Mouse (Mus musculus) thymus, postnatal 10 days (tissue): Measurements from ENCODE around the gene Slc22a18.
A peak's percentile ranks its signal among the peaks of the same experiment; 100 is the strongest.

Experiments
- DNase-seq, 2 experiments: peaks; one replicate each; pipeline ENCODE4 v3.0.0; 2021; ENCODE audit warnings: low spot score in 2 of 2

The Slc22a18 gene

DNA sequence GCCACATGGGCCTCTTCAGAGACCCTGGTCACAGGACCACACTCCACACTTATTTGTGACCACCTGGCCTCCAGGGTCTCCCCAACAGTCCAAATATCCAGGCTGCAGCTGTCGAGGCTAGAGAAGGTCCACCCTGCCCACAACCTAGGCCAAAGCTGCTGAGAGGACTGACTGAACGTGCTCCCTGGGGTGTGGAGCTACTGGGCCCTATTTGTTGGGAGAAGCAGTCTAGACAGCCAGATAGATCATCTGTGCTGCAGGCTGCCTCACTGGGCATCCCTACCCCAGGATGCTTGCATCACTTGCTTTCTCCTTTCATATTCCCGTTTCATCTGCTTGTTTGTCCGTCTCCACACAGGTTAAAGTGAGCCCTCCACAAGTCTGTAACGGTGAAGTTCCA lies 11.0 kb upstream of the Slc22a18 start:
- DNase-seq, result no peak

DNA sequence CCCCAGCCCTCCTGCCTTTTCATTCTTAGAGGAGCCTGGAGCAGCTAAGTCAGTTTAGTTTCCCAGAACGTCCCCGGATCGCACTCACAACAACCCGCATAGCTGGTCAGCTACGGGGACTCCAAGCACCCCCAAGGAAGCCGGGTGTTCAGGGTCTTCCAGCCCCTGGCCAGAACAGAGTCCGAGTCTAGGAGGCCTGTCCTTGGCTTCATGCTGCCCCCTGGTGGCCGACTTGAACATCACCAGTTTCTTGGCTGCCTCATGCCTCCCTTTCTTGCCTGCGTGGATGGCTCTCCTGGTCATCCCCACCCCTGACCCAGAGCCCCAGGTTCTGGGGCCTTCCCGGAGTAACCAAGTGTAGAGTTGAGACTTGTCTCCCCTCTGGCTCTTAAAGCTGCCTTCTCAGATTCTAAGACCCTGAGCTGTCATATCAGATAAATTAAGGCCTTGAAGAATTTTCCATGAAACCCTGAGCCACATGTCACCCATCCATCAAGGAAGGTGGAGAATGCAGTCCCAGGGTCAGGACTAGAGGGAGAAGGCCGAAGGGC lies 9.6 kb upstream of the Slc22a18 start:
- peak; percentile 46 to 81 for DNase-seq

DNA sequence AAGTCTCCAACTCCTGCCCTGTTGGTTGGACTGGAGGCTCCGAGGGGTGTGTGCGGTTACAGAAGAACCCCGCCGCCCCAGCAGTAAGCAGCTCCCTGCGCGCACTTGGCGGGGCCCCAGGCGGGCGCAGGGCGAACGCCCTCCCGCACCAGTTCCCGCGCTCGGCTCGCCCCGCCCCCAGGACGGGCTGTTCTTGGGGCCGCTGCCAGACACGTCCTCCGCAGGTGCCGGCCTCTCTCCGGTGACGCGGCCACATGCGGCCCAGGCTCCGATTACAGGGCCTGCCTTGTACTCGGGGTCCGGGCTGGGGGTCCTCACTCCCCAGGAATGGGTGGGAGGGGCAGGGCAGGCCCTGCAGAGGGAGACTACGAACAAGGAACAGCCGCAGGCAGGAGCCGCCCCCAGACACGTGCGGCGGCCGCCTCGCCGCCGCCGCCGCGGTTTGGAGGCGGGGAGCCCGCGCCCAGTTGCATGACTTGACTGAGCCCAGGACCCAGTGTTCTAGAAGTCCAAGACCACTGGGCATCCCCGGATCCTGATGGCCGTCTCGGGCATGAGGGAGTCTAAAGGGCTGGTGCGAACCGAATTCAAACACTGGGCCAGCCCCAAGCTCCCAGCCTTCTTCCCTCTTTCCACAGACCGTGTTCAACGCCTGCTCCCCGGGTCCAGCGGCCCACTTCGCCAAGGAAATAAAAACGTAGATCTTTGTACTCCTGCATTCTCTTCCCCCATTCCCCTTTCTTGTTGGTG lies 8.6 kb upstream of the Slc22a18 start:
- peak; percentile 36 to 50 for DNase-seq

DNA sequence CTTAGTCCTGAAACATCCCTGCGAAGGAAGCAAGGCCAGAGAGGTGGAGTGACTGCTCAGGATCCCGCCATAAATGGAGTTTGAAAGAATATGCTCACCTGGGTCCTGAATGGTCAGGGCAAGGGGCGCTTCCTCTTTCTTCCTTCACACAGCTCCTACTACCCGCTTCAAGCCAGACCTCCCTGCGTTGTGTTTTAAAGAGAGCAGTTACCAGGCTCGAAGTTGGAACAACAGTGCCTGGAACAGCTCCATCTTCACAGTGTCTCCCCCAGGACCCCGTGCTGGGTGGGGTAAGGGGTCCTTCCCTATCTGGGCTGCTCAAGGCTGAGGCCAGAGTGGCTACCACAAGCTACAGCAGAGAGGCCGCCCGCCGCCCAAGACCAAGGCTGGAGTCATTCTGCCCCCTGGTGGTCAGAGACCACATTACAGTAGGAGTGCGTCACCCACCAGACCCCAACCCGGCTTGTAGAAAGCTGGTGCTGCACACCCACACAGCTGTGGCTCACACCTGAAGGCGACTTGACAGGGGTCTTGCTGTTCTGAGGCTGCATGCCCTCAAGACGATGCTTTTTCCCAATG lies 7.3 kb upstream of the Slc22a18 start:
- peak; percentile 64 to 89 for DNase-seq

DNA sequence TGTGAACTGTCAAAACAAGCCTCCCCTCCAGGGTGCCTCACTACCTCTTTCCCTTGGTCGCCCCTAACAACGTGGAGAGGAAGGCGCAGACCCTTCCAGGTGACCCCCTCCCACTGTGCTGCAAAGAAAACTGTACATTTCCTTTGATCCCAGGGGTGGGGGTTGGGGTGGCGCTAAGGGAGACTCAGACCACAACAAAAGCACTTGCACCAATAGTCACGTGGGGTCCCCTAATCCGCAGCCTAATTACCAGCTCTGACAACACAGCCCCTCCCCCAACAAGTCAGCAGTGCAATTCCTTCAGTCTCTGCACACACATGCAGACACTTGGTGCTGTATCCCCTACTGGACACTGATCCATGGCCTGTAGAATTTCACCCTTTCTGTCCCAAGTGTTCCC lies 5.8 kb upstream of the Slc22a18 start:
- DNase-seq, result no peak

DNA sequence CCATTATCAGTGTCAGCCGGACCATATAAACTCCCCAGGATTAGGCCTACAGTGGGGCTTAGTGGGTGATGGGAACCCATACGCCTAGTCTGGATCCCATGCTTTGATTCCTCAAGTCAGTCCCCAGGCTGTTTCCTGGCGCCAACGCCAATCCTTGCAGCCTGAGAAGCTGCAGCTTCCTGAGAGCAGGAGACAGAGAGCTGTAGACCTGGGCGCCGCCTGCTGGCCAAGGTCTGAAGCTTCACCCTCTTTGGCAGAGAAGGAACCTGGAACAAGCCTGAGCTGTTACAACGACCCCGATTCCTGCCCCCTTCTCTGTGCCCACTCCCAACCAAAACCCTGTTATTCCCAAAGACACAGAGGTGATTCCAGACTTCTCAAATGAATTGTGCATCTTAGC lies 3.6 kb upstream of the Slc22a18 start:
- peak; percentile 47 to 77 for DNase-seq

DNA sequence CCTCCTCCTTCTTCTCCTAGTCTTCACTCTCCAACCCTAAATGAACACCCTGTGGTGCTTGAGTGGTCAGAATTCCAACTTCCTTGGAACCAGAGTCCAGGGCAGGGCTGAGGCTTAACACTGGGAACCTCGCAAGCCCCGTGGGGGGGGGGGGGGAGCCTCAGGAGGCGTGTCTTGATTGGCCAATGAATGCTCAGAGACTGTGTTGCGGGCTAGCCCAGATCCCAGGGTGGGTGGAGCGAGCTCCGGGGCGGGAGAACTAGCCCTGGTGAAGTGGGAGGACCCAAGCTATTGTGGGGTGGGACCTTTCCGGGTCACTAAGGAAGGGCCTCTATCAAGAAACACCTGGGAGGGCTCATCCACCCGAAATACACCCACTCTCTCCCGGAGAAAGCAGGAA lies 1.3 kb downstream of the Slc22a18 start:
- DNase-seq, result no peak

DNA sequence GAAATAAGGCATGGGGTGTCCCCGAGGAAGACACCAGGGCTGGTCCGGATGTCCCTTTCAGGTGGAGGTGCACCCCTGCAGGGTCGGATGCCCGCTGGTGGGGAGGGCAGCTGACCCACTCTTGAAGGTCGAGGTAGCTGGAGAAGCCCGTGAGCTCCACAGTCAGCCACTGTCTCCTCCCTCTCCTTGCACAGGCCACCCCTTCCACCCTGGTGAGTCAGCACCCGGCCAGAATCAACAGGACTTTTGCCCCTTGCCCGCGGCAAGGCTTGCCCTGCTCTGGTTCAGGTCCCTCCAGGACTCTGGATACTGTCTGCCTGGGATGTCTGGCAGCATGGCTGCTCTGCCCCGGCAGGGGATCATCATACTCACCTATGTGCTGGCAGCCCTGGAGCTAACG lies 2.3 kb downstream of the Slc22a18 start:
- DNase-seq, result no peak

DNA sequence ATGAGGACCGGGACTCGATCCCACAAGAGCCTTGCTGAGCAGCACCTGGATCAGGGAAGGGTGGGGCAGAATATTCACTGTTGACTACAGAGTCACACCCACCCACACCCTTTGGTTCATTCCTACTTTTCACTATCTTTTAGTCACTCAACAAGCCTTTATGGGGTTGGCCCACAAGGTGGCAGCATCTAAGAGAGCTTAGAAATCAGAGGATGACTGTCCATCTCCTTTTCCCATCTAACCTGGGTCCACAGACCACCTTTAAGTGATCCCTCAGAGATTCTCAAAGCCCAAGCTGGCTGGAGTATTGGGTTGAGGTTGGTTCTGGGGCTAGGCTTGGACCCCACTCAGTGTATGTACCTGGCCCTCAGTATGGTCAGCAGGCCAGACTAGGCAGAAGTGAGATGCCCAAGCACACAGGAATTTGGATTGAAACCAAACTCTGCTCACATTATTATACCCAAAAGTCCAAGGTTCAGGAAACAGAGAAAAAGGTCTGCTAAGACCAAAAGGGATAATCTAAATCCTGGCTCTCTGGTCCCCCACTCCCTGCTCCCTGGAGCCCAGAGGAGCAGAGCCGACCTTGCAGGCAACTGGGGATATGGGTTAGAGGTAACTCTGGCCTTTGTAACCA lies 3.3 kb downstream of the Slc22a18 start:
- DNase-seq, result no peak

DNA sequence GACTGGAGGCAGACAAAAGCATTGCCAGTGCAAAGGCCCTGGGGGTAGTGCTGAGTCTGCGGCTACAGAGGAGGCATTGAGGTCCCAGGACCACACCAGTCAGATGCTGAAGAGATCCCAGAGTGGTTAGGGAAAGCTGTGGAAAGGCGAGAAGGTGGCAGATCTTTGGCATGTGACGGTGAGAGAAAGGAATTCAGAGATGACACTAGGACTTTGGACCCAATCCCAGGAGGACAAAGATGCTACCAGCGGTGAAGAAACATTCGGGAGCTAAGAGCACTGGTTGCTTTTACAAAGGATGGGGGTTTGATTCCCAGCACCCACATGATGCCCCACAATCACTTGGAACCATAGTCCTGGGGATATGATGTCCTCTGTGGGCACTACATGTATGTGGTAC lies 4.3 kb downstream of the Slc22a18 start:
- no peak for DNase-seq

DNA sequence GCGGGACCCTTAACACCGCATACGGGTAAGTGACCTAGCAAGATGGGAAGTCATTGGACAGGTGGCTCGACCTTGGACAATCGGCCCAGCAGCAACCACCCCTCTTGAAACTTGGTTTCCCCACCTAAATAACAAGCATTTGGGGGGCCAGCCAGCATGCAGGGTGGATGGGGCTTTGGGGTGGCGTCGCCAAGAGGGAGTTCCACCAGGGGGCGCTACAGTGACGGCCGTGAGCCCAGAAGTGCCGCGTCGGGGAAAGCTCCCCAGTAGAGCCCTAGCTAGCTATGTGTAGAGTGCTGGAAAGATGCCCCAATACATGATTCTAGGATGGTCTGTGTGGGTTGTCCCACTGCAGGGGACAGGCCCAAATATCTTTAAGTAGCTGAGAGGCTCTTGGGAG lies 7.0 kb downstream of the Slc22a18 start:
- DNase-seq, result peak; percentile 36 to 81

DNA sequence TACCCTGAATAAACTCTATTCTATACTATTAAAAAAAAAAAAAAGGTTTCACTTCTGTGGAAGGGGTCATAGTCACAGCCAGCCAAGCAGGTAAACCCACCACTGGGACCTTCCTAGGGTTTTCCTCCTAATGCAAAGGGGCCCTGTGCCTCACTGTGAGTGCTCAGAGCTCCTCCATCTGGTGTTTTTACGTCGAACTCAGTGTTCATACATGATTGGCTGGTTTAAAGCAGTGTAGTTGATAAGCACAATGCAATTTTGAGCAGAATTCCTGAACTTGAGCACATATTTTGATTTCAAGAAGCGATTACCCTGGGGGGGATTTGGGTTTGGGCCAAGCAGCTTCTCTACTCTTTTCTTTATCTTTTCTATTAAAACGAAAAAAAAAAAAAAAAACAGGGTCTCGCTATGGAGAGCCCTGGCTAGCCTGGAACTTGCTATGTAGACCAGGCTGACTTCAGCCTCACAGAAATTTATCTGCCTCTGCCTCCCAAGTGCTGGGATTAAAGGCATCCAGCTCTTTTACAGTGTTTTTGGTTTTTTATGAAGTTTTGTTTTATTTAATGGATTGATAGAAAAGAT lies 8.4 kb downstream of the Slc22a18 start:
- DNase-seq, result no peak

DNA sequence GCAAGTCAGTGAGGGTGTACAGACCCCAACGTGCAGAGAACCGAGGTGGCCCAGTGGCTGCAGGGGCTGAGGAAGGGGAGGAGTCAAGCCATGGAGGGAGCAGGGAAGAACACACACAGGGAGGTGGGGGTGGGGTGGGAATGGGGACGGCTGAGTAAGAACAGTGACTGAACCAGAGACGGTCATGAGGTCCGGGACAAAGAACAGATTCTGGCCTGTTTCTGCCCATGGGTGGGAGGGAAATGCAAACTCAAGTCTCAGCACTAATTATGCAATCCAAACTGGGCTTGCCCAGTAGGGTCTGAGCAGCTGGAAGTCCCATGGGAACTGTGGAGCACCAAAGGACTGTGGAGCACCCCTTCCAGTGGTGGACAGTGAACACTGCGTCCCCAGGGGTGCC lies 9.0 kb downstream of the Slc22a18 start:
- no peak for DNase-seq

DNA sequence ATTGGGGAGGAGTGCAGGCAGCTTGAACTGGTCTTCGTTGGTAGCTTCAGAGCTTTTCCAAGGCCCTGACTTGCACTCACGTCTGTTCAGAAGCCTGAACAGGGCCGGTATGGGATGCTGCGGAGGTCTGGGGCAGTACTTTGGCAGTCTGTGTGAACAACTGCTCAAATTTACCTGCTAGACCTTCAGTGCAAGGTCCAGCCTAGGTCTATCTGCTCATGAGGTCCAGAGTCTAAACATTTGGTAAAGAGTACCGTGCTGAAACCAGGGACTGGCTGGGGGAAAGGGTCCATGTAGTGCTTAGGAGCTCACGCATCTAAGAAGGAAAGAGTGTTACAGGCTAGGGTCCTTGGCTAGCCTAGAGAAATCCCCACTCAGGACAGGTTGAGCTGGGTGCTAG lies 16.2 kb downstream of the Slc22a18 start:
- DNase-seq, result no peak

DNA sequence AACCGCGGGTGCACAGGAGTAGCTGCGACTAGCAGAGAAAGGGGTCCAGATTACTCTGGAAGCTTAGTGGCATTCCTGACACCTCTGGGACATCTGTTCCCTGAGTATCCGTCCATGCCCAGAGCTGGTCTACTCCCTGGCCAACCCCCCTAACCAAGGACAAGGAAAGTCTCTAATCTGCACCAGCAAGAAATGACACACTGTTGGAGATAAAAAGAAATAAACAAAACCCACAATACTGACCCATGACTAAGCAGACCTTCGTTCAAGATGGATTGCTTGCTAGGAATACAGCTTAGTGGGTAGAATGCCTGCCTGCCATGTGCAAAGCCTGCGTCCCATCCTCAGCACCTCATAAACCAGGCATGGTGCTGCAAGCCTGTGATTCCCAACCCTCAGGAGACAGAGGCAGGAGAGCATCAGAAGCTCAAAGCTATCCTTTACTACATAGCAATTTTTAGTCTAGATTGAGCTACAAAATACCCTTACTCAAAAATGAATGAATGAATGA lies 20.1 kb downstream of the Slc22a18 start:
- no peak for DNase-seq

DNA sequence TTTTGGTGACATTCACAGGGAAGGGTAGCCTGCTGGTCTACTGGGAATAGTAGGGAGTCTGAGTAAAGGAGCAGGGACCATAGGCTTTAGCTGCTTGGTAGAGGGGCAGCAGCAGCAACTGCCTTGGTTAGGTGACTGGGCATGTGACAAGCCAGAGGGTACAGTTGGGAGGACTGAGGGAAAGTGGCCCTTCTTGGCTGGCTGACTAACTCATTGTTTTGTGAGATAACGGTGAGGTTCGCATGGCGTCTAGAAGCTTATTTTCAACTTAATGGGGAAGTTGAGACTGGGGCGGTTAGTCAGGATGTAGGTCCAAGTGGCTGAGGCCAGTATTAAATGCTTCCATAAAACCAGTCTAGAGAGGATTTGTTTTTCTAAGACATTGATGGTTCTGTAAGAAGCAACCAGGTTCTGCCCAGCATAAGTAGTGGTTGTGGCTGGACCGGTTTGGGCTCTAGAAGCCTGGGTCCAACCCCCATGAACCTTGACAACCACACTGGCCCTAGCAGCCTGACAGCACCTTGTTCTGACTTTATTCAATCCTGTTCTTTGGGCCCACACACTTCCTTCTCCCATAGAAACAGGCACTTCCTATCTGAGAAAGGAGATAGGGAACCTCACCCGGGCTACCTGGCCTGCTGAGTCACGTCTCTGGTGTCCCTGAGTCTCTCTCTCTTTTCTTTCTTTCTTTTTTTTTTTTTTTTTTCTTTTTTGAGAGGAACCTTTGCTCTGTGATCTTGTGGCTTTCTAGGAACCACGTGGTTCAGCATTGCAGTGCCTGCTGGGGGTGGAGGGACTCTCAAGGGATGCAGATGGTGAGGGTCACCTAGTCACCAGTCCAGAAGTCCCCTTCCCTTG lies 21.8 kb downstream of the Slc22a18 start:
- no peak for DNase-seq

DNA sequence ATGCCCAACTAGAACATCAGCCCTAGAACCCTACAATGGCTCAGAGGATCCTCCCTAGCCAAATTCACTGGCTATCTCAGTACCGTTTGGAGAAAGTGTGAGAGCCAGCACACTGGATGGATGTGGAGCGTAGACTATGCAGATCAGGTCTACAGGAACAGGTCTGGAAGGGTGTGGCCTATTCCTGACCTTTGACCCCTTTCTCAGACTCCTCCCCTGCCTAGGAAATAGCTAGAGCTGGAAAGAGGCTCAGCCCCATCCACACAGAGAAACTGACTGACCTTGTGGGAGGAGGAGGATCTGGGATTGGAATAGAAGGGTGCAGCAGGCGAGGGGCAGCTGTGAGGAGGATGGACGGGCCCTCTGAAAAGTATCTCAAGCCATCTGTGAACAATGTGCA lies 25.0 kb downstream of the Slc22a18 start:
- DNase-seq, result no peak

DNA sequence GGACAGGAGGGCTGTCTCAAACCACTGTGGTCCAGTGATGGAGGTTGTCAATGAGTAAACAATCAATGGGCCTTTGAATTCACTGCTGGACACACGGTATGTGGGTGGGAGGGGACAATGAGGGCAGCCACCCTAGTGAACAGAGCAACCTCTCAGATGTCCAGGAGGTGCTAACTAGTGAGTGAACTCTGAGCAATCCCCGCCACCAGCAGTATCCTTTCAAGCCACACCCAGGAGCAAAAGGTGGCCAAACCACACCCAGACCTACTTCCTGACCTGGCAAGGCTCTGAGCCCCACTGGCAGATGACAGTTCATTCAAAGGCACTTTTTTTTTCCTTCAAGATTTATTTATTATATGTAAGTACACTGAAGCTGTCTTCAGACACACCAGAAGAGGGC lies 27.4 kb downstream of the Slc22a18 start:
- no peak for DNase-seq

DNA sequence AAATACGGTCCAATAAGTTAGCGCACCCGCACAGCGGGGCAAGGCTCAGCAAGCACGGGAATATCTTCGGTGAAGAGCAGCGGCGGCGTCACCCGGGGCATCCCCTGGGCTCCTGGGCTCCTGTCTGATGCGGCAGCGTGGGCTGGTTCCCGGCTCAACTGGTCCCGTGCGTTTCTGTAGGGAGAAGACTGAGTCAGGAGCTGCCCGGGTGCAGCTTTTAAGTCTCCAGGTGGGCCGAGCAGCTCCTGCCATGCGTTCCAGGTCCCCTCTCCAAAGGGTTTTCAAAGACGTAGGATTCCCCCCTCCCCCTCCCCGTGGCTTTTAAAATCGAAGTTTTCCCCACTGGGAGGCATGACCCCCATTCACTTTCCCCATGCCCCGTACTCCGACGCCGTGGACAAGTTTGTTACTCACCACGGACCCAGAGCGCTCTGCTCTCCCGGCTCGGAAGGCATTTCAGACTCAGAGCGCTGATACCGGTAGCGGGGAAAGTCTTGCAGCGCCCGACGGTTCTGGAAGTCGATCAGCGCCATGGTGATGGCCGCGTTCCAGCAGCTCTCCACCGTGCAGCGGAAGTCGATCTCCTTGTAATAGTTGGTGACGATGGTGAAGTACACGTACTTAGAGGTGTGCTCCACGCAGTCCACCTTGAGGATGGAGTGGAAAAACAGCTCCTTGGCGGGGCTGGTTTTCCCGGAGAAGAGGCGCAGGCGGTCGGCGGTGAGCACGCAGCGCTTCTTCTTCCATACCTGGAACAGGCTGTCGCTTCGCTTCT lies 28.3 kb downstream of the Slc22a18 start:
- no peak for DNase-seq

DNA sequence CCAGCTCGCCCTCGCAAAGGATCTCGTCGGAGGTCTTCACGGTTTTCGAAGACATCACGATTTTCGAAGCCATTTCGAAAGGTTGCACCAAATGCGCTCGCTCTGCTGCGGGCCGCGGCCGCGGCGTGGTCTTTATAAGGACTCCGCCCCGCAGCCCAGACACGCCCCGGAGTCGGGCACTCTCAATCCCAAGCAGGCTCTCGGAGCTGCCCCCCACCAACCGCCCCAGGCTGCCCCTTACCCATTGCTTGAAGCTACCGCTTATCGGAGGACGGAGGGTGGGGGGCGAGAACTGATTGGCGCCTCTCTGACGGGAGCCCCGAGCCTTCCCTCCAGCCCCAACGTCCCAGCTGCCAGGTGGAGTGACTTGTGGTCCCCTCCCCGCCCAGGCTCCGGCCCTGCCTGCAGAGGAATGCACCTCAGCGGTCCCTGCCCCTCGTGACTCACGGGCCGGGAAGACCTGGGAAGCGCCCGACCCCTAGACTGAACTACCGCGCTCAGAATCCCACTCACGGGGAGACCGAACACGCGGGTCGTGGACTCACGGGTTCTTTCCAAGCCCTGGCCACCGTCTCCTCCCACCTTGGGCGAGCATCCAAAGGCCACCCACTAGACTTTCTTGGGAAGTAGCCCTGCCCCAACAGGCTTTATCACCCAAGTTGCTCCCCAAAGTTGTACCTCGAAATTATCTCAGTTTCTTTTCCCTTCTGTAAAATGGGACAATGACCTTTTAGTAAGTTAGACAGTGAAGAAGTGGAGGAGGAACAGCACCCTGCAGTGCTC lies 29.1 kb downstream of the Slc22a18 start, which contains the start of gene Phlda2:
Gene Phlda2, minus strand, starts transcription at position 733 of the 783 bp plus-strand sequence.
- DNase-seq, result no peak
